Mouse (Mus musculus) kidney, embryonic 16.5 days (tissue): ENCODE measurements around the gene Ttll3. TPM values are rescaled to one million over a fixed set of nuclear protein-coding genes. Genes with fewer than 3 reads are reported as not detected.

Experiments used
- ATAC-seq: fragments of 200-750 bp; cut with Nextera tagmentation; 2 replicates; pipeline ENCODE4 v1.8.0; 2017; ENCODE audit warnings: moderate TSS enrichment; ENCODE audit not compliant: low FRiP score, low TSS enrichment
- H3K27ac ChIP-seq: fragments of 300-500 bp; sonication (generic); 2 replicates; pipeline ENCODE4 v1.5.1; 2014; ENCODE audit warnings: low read length
- H3K27me3 ChIP-seq: fragments of 300-500 bp; sonication (generic); 2 replicates; pipeline ENCODE4 v1.6.1; 2014; ENCODE audit warnings: low read length, control low read depth, mixed read lengths; ENCODE audit not compliant: insufficient read depth
- H3K36me3 ChIP-seq: fragments of 300-500 bp; sonication (generic); 2 replicates; pipeline ENCODE4 v1.6.1; 2014; ENCODE audit warnings: low read length, control low read depth, mixed read lengths; ENCODE audit not compliant: insufficient read depth
- H3K4me1 ChIP-seq: fragments of 300-500 bp; sonication (generic); 2 replicates; pipeline ENCODE4 v1.6.1; 2014; ENCODE audit warnings: low read length, control low read depth, mixed read lengths; ENCODE audit not compliant: insufficient read depth
- H3K4me2 ChIP-seq: fragments of 300-500 bp; sonication (generic); replicated peaks from 2 replicates; pipeline ENCODE4 v1.6.1; 2014; ENCODE audit warnings: low read depth, low read length
- H3K4me3 ChIP-seq: fragments of 300-500 bp; sonication (generic); 2 replicates; pipeline ENCODE4 v1.5.1; 2014; ENCODE audit warnings: mild to moderate bottlenecking, low read length
- H3K9ac ChIP-seq: fragments of 300-500 bp; sonication (generic); replicated peaks from 2 replicates; pipeline ENCODE4 v1.6.1; 2014; ENCODE audit warnings: low read length
- H3K9me3 ChIP-seq: fragments of 300-500 bp; sonication (generic); 2 replicates; pipeline ENCODE4 v1.6.1; 2016; ENCODE audit warnings: low read length, control low read depth
- WGBS: fragments of 180-500 bp; shearing (Covaris S2); extraction: QIAGEN DNeasy Blood & Tissue Kit; methylation state at CpG from one replicate; pipeline ENCODE4 v1.1.7; 2014; 5-methylcytosine and 5-hydroxymethylcytosine counted together
- polyA plus RNA-seq: library from polyadenylated mRNA; unstranded; fragments of >200 nt; fragmentation: Nextera tagmentation; extraction: Ambion mirVana; gene quantifications from 2 replicates; pipeline ENCODE4 v1.2.1, GENCODE M21; 2015

The Ttll3 gene
- polyA plus RNA-seq, 1 experiment from 2014 or later: 3.4 TPM

- no peaks in the 10 kb centered on the region for H3K27me3 ChIP-seq
- no peak overlapping the region for H3K9ac ChIP-seq
- 96% methylated on average over 4 of the region's 4 CpGs for WGBS
- H3K9me3 ChIP-seq: no peaks in the 10 kb centered on the region
- ATAC-seq: no peak
- no peak overlapping the region for H3K4me3 ChIP-seq
- peaks cover 56% of the 10 kb centered on the region for H3K36me3 ChIP-seq
- peaks cover 8% of the 10 kb centered on the region for H3K4me1 ChIP-seq
- no peak overlapping the region for H3K27ac ChIP-seq
- H3K4me2 ChIP-seq: no peak overlapping the region
Measured at GRCm38 (mm10) chr6:113373491-113373890, 15.6 kb upstream of the Ttll3 start.

GRCm38 (mm10) chr6:113377172-113377495 lies 11.9 kb upstream of the Ttll3 start:
- H3K36me3 ChIP-seq: peaks cover 47% of the 10 kb centered on the region

GRCm38 (mm10) chr6:113377496-113378385 lies 11.3 kb upstream of the Ttll3 start, which contains the start of the genes Tada3 and Arpc4:
Tada3 (minus strand) TSS chr6:113377883.
Arpc4 (plus strand) TSS chr6:113378115.
- Histone ChIP-seq H3K9ac (peak within 1 kb of the TSS; percentile 98), H3K4me2 (peak within 1 kb of the TSS; percentile 86), H3K36me3 (peaks cover 44% of the 10 kb centered on the region), H3K4me1 (peaks cover 18% of the 10 kb centered on the region), H3K4me3 (peak within 1 kb of the TSS; percentile 99), H3K27me3 (no peaks in the 10 kb centered on the region), H3K9me3 (no peaks in the 10 kb centered on the region), H3K27ac (peak within 1 kb of the TSS; percentile 98)
- ATAC-seq: peak; percentile 97
- WGBS: under 1% methylated on average over 61 of the region's 61 CpGs

More at GRCm38 (mm10) chr6:113377172-113377495, 11.9 kb upstream of the Ttll3 start:
- Histone ChIP-seq H3K4me2 (peak overlapping the region; percentile 86), H3K4me1 (peaks cover 18% of the 10 kb centered on the region), H3K4me3 (peak overlapping the region; percentile 99), H3K27ac (peak overlapping the region; percentile 98), H3K9me3 (no peaks in the 10 kb centered on the region), H3K9ac (peak overlapping the region; percentile 98), H3K27me3 (no peaks in the 10 kb centered on the region)
- 6% methylated on average over 7 of the region's 7 CpGs for WGBS
- ATAC-seq: no peak

GRCm38 (mm10) chr6:113379246-113379645 lies 9.8 kb upstream of the Ttll3 start:
- no peak for ATAC-seq
- WGBS: 77% methylated on average over 6 of the region's 6 CpGs
- Histone ChIP-seq H3K9me3 (no peaks in the 10 kb centered on the region), H3K36me3 (peaks cover 43% of the 10 kb centered on the region), H3K4me1 (peaks cover 18% of the 10 kb centered on the region), H3K9ac (peak overlapping the region; percentile 98), H3K27ac (no peak overlapping the region), H3K4me2 (peak overlapping the region; percentile 86), H3K27me3 (no peaks in the 10 kb centered on the region), H3K4me3 (peak overlapping the region; percentile 99)

GRCm38 (mm10) chr6:113380480-113380879 lies 8.6 kb upstream of the Ttll3 start:
- Histone ChIP-seq H3K9me3 (no peaks in the 10 kb centered on the region), H3K27me3 (no peaks in the 10 kb centered on the region), H3K9ac (no peak overlapping the region), H3K27ac (no peak overlapping the region), H3K36me3 (peaks cover 44% of the 10 kb centered on the region), H3K4me3 (no peak overlapping the region), H3K4me1 (peaks cover 18% of the 10 kb centered on the region), H3K4me2 (no peak overlapping the region)
- ATAC-seq: no peak
- 93% methylated on average over 11 of the region's 11 CpGs for WGBS

- WGBS: 92% methylated on average over 8 of the region's 8 CpGs
- H3K4me3 ChIP-seq: no peak overlapping the region
- H3K4me2 ChIP-seq: no peak overlapping the region
- no peak overlapping the region for H3K9ac ChIP-seq
- no peaks in the 10 kb centered on the region for H3K9me3 ChIP-seq
- no peak for ATAC-seq
- H3K27ac ChIP-seq: no peak overlapping the region
- peaks cover 74% of the 10 kb centered on the region for H3K36me3 ChIP-seq
- peaks cover 1% of the 10 kb centered on the region; the same call in 1 of the 2 replicates for H3K4me1 ChIP-seq
- no peaks in the 10 kb centered on the region for H3K27me3 ChIP-seq
Measured at GRCm38 (mm10) chr6:113384351-113384927, 4.6 kb upstream of the Ttll3 start.

- Histone ChIP-seq H3K4me3 (no peak overlapping the region), H3K36me3 (peaks cover 82% of the 10 kb centered on the region), H3K4me1 (no peaks in the 10 kb centered on the region), H3K9me3 (no peaks in the 10 kb centered on the region), H3K4me2 (no peak overlapping the region), H3K27me3 (no peaks in the 10 kb centered on the region), H3K9ac (no peak overlapping the region), H3K27ac (no peak overlapping the region)
- 85% methylated on average over 11 of the region's 11 CpGs for WGBS
- no peak for ATAC-seq
Measured at GRCm38 (mm10) chr6:113385160-113385714, 3.8 kb upstream of the Ttll3 start.

GRCm38 (mm10) chr6:113386025-113386424 lies 3.0 kb upstream of the Ttll3 start:
- WGBS: 41% methylated on average over 3 of the region's 3 CpGs
- ATAC-seq: no peak
- no peak overlapping the region for H3K4me2 ChIP-seq
- H3K9ac ChIP-seq: no peak overlapping the region
- H3K9me3 ChIP-seq: no peaks in the 10 kb centered on the region
- H3K4me1 ChIP-seq: no peaks in the 10 kb centered on the region
- H3K36me3 ChIP-seq: peaks cover 79% of the 10 kb centered on the region
- H3K4me3 ChIP-seq: no peak overlapping the region
- no peak overlapping the region for H3K27ac ChIP-seq
- H3K27me3 ChIP-seq: no peaks in the 10 kb centered on the region

- no peaks in the 10 kb centered on the region for H3K9me3 ChIP-seq
- H3K27ac ChIP-seq: no peak overlapping the region
- H3K9ac ChIP-seq: no peak overlapping the region
- H3K27me3 ChIP-seq: no peaks in the 10 kb centered on the region
- peaks cover 12% of the 10 kb centered on the region; the same call in 1 of the 2 replicates for H3K4me1 ChIP-seq
- H3K36me3 ChIP-seq: peaks cover 49% of the 10 kb centered on the region
- 97% methylated on average over 3 of the region's 3 CpGs for WGBS
- H3K4me3 ChIP-seq: no peak overlapping the region
- no peak overlapping the region for H3K4me2 ChIP-seq
- no peak for ATAC-seq
Measured at GRCm38 (mm10) chr6:113390715-113391114, 1.7 kb downstream of the Ttll3 start.
